Mouse (Mus musculus) layer of hippocampus, postnatal 36 days (tissue): Measurements from ENCODE around the gene Ccdc189. TPM values are rescaled to one million over a fixed set of nuclear protein-coding genes. Genes with fewer than 3 reads are reported as not detected.

ENCODE experiments used
- DNase-seq, 2 experiments: peaks; one replicate each; pipeline ENCODE4 v3.0.0; 2022
- total RNA-seq, 2 experiments: library from RNA; stranded (reverse); gene quantifications; 2 replicates each; pipeline ENCODE4 v1.2.3; 2021

The Ccdc189 gene
- total RNA-seq, 2 experiments from 2014 or later, result 8.4 to 8.6 TPM

GRCm38 (mm10) chr7:127591108-127591507, 2.7 kb upstream of the Ccdc189 start:
- DNase-seq, result no peak

GRCm38 (mm10) chr7:127589637-127590036, 1.2 kb upstream of the Ccdc189 start:
- DNase-seq, result no peak

GRCm38 (mm10) chr7:127588901-127589300, 506 bp upstream of the Ccdc189 start:
- no peak for DNase-seq

- DNase-seq, result no peak
Measured at GRCm38 (mm10) chr7:127587196-127587595, 1.2 kb downstream of the Ccdc189 start.

- no peak for DNase-seq
Measured at GRCm38 (mm10) chr7:127586149-127586548, 2.2 kb downstream of the Ccdc189 start.

GRCm38 (mm10) chr7:127585031-127585430, 3.4 kb downstream of the Ccdc189 start:
- DNase-seq, result no peak

- no peak for DNase-seq
Measured at GRCm38 (mm10) chr7:127583260-127583659, 5.1 kb downstream of the Ccdc189 start.

- DNase-seq, result no peak
Measured at GRCm38 (mm10) chr7:127574115-127574514, 14.3 kb downstream of the Ccdc189 start.

GRCm38 (mm10) chr7:127573503-127574008, 14.8 kb downstream of the Ccdc189 start:
- no peak for DNase-seq

- peak; percentile 89 to 90 for DNase-seq
Measured at GRCm38 (mm10) chr7:127572895-127573471, 15.4 kb downstream of the Ccdc189 start, which contains the start of gene Phkg2. TSS of gene Phkg2 (plus strand) at chr7:127573340.

GRCm38 (mm10) chr7:127564381-127565150, 23.8 kb downstream of the Ccdc189 start:
- no peak for DNase-seq

- DNase-seq, result no peak
Measured at GRCm38 (mm10) chr7:127561340-127561858, 27.0 kb downstream of the Ccdc189 start, which contains the start of gene Tmem265. TSS of gene Tmem265 (plus strand) at chr7:127561390.

- DNase-seq, result no peak
Measured at GRCm38 (mm10) chr7:127560580-127560979, 27.8 kb downstream of the Ccdc189 start.

GRCm38 (mm10) chr7:127551558-127551957, 36.8 kb downstream of the Ccdc189 start:
- no peak for DNase-seq

GRCm38 (mm10) chr7:127549116-127549835, 39.1 kb downstream of the Ccdc189 start:
- DNase-seq, result peak in 1 of 2 experiments; percentile 34

- no peak for DNase-seq
Measured at GRCm38 (mm10) chr7:127541671-127542070, 46.7 kb downstream of the Ccdc189 start.

Other genes with a start within 250 kb of the Ccdc189 start
- 10 to 100 TPM; 10.2 to 11.4 TPM for gene Zfp768, start 243.0 kb downstream of the Ccdc189 start, total RNA-seq
- gene Zfp747, start 212.5 kb downstream of the Ccdc189 start, total RNA-seq, result 1 to 10 TPM; 6.4 to 7.4 TPM
- 1 to 10 TPM; 2.7 to 3.2 TPM for gene 9130019O22Rik, start 201.4 kb downstream of the Ccdc189 start, total RNA-seq
- gene E430018J23Rik, start 195.0 kb downstream of the Ccdc189 start, total RNA-seq, result 1 to 10 TPM; 6.8 to 7.0 TPM
- gene Zfp764, start 181.8 kb downstream of the Ccdc189 start, total RNA-seq, result 1 to 10 TPM; 3.7 to 4.8 TPM
- gene Zfp688, start 166.5 kb downstream of the Ccdc189 start, total RNA-seq, result 10 to 100 TPM; 12.5 to 17.4 TPM
- gene Zfp689, start 139.4 kb downstream of the Ccdc189 start, total RNA-seq, result 1 to 10 TPM; 6.9 to 7.1 TPM
- gene Prr14, start 129.0 kb downstream of the Ccdc189 start, total RNA-seq, result 10 to 100 TPM; 27.6 to 30.5 TPM
- 10 to 100 TPM; 61.5 to 65.4 TPM for gene Fbrs, start 109.4 kb downstream of the Ccdc189 start, total RNA-seq
- gene Srcap, start 76.6 kb downstream of the Ccdc189 start, total RNA-seq, result 100 to 1,000 TPM; 102 to 114 TPM
- 10 to 100 TPM in 1 of 2 experiments, 1 to 10 TPM in 1; 9.8 to 12.2 TPM for gene Gm42715, start 69.0 kb downstream of the Ccdc189 start, total RNA-seq
- 1 to 10 TPM in 1 of 2 experiments, under 1 TPM in 1; 0.38 to 1.2 TPM for gene Tmem265, start 27.2 kb downstream of the Ccdc189 start, total RNA-seq
- gene Phkg2, start 15.3 kb downstream of the Ccdc189 start, total RNA-seq, result 10 to 100 TPM; 86.3 to 95.5 TPM
- gene Rnf40, start 172 bp upstream of the Ccdc189 start, total RNA-seq, result 10 to 100 TPM; 64.2 to 66.7 TPM
- gene Zfp629, start 27.2 kb upstream of the Ccdc189 start, total RNA-seq, result 10 to 100 TPM; 23.9 to 24.2 TPM
- gene Bcl7c, start 120.3 kb upstream of the Ccdc189 start, total RNA-seq, result 10 to 100 TPM; 23.1 to 25.8 TPM
- gene Ctf1, start 124.1 kb upstream of the Ccdc189 start, total RNA-seq, result 1 to 10 TPM; 2.1 to 2.4 TPM
- gene Ctf2, start 143.6 kb upstream of the Ccdc189 start, total RNA-seq, result not detected
- gene Fbxl19, start 155.9 kb upstream of the Ccdc189 start, total RNA-seq, result 10 to 100 TPM; 63.5 to 65.2 TPM
- gene Orai3, start 181.2 kb upstream of the Ccdc189 start, total RNA-seq, result 10 to 100 TPM; 31.1 to 32.6 TPM
- gene Setd1a, start 188.1 kb upstream of the Ccdc189 start, total RNA-seq, result 10 to 100 TPM; 46.2 to 46.9 TPM
- 1 to 10 TPM; 2.4 to 2.9 TPM for gene Gm49388, start 197.0 kb upstream of the Ccdc189 start, total RNA-seq
- gene Hsd3b7, start 212.0 kb upstream of the Ccdc189 start, total RNA-seq, result 1 to 10 TPM; 8.3 to 8.6 TPM
- 10 to 100 TPM; 64.3 to 64.7 TPM for gene Stx4a, start 235.7 kb upstream of the Ccdc189 start, total RNA-seq
- 100 to 1,000 TPM; 342 to 346 TPM for gene Stx1b, start 236.0 kb upstream of the Ccdc189 start, total RNA-seq